Mouse (Mus musculus) activated CD4-positive, CD25-positive, alpha-beta regulatory T cell, adult 4 months (primary cell): Measurements from ENCODE around the gene Serpinb6a. TPM values are rescaled to one million over a fixed set of nuclear protein-coding genes. Genes with fewer than 3 reads are reported as not detected.

Source experiments
- ATAC-seq: one replicate; pipeline ENCODE4 v1.8.0; 2017
- polyA plus RNA-seq, 2 experiments: library from polyadenylated mRNA; unstranded; fragments of 100-300 nt; shearing (Covaris generic); gene quantifications; one replicate each; pipeline ENCODE4 v1.2.1; 2017

Serpinb6a gene
- polyA plus RNA-seq = 10 to 100 TPM; 36.4 to 41.2 TPM

DNA sequence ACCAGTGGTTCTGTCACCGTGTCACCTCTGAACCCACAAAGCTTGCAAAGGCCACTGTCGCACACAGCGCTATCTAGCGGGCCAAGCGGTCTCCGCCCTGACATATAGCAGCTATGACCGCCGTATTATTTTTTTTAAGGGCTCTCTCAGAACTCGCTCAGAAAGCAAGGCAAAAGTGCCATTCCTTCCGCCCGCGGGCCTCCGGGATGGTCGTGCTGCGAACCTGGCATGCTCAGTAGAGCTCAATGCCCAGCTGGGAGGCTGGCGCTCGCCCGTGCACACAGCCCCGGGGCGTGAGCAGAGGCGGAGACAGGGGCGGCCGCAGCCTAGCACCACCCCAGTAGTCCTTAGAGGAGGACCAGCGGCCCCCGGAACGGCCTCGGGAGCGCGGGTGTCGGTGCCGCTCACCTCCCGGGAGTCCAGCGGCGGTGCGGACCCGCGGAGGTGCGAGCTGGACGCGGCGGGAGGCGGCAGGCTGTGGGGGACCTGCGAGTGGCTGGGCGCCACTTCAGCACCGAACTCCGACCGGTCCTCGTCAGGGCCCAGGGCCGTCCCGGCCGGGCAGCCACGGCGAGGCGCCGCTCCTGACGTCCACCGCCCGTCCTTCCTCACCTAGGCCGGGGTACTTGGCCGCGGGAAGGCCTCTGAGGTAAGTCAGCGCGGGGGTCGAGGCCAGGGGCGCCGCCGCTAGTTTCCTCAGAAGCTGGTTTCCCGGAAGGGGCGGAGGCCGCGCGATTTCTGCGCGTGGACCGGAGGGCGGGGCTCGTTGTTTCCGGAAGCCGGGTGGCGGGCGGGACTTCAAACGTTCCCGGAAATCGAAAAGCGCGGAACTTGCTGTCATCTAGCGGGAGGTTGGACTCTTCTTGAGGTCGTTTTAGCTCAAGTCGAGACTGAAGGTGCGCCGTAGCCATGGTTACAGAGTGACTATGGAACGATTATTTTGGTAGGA is at the start of gene Serpinb6a, which contains the start of gene Ripk1:
Gene Serpinb6a, minus strand, starts transcription at position 737 of the 949 bp plus-strand sequence.
Gene Ripk1, plus strand, starts transcription at position 306 of the 949 bp plus-strand sequence.
- ATAC-seq = peak; percentile 90

DNA sequence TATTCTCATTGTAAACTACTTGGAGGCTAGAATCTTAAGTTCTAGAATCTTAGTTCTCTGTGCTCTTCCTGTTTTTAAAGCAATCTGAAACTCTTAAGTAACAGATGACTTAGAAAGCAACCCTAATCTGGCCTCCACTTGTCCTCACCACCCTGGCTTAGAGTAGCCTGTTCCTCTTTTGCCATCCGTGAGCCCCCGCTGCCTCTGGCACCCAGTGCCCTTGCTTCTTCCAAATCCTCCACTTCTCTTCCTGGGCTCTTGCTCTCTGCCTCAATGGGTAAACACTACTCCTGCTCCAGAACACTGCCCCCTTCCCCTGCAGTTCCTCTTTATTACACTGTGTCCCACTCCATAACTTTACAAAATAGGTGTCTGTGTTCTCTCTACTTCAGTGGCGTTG is 49.1 kb upstream of the Serpinb6a start:
- no peak for ATAC-seq

DNA sequence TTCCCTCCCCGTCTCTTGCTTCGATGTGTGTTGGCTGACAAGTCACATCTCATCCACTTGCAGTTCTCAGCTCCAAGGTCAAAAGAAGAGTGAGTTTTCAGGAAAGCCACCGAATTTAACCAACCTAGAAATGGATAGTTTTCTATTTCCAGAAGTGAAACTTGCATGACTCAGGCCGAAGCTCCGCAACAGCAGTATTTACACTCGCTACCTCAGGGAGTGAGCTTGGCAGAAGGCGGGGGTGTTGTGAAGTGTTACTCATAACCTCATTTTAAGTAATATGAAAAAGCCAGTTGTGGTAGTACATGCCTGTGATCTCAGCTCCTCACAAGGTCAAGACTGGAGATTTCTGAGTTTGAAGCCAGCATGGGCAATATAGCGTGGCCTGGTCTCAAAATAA is 47.9 kb upstream of the Serpinb6a start:
- no peak for ATAC-seq

DNA sequence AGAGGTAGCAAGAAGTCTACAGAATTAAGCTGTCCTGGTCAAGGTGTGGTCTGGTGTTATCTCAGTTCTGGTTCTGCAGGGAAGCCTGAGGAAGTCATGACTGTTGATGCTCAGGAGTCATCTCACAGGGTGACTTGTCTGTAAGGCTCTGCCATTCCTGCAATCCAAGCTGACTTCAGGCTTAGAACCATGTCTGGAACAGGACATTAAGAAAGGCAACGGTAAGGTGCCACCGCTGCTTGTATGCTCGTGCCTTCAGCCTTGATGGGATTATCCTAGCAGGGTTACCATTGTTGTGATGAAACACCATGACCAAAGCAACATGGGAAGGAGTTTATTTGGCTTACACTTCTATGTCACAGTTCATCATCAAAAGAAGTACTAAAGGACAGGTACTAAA is 44.9 kb upstream of the Serpinb6a start:
- ATAC-seq = no peak

DNA sequence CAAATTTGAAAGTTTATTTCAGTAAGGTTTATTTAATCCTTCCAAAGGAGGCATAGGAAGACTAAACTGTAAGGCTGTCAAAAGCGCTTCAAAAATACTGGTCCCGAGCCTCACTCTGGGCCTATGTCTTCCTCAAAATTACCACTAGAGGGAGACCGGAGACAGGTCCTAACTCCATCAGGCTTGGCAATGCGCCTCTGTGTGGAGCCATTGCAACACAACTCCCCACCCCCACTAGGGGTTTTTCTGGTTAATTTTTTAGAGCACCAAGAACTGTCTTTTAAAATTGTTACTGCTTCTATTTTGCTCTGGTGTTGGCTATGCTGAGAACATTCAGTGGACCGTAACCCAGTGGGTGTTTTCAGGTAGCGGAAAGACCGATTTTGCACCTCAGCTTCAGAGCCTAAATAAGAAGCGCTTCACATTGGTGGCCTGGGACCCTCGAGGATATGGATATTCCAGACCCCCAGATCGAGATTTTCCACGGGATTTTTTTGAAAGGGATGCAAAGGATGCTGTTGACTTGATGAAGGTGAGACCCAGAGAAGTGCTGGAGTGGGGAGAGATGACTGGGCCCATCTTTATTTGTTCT is 43.9 kb upstream of the Serpinb6a start:
- peak; percentile 99 for ATAC-seq

DNA sequence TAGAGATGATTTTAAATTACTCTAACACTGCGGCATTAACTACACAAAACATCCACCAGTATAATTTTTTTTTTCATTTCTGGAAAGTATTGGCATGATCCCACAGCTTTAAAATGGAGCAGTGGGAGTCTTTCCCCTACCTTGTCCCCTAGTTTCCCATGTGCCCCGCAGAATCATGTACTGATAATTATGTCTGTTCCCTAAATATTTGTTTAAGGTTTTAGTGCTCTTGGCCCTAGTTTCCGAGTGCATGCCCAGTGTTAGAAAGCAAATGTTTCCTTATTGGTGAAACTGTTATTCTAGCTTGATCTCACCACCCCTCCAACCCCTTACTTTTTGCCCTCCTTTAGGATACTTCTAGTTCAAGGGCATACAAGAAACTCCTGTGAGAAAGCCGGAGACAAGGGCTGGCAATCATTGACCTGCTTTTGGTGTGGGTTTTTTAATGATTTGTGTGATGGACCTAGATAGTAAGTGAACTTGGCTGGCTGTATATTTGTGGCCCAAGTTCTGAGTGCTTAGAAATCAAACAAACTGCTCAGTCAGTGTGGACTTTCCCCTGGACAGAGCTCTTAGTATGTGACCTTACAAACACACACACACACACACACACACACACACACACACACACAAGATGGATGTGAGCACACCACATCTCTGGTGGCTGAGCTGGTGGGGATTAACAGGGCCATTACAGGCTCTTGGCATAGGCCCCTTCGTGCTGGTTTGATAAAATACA is 43.1 kb upstream of the Serpinb6a start:
- ATAC-seq = no peak

DNA sequence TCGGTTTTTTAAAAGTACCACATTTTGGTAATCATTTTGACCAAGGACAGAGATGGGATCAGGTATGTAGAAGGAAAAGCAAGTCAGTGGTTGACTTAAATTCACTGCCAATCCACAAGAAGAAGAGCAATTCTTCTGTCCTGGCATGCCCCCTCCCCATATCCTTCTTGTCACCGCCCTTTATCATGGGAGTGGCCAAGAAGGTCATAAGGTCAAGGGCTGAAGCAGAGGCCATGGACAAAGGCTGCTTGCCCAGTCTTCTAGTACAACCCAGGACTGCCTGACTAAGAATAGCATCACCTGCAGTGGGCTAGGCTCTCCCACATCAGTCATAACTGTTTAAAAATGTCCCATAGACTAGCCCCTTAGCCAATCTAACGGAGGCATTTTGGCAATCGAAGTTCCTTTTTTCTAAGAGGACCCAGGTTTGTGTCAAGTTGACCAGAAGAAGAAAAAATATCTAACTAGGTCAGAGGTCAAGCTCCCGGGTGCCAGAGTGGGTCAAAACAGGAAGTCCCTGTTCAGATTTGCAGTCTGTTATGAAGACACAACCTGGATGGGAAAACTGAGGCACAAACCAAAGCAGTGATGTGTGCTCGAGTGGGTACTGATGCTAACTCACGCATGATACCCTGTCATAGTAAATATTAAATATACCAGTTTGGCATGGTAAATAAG is 41.3 kb upstream of the Serpinb6a start:
- no peak for ATAC-seq

DNA sequence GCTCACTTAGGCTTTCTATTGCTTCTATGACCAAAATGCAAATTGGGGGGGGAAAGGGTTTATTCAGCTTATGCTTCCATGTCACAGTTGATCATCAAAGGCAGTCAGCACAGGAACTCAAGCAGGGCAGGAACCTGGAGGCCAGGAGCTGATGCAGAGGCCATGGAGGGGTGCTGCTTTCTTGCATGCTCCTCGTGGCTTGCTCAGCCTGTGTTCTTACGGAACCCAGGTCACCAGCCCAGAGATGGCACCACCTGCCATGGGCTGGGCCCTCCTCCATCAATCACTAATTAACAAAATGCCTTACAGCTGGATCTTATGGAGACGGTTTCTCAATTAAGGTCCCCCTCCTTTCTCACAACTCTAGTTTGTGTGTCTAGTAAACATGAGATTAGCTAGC is 37.5 kb upstream of the Serpinb6a start:
- no peak for ATAC-seq

DNA sequence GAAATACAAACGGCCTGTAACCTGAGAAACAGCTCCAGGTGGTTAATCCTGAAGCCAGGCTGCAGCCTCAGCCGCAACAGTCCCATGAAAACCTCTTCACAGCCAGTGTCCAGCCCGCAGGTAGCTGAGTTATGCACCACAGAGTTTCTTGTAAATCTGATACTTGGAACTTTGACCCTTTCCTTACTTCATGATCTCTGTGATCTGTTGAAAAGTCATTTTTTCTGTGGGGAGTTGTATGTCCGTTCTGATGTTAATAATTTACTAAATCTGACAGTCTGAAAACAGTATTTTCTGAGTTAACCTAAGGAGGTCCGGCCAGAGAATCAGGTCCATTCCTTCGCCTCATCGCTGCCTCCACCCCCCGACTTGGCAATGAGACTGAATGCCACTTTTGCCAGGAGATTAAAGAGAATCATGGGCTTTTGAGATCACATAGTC is 36.3 kb upstream of the Serpinb6a start:
- ATAC-seq = no peak

DNA sequence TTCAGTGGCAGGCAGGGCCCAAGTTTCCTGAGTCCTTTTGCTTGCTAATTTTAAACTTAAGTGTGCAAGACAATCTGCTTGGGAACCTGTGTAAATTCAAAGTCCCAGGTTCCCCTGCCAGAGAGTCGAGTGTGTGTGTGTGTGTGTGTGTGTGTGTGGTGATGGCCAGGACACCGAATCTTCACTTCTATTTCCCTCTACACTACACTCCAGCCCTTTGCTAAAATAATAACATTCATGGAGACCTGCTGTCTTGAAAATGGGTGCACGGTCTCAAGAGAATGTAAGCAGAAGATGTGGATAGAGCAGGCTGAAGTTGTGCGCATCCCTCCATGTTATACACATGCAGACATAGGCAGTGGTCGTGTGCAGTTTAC is 35.5 kb upstream of the Serpinb6a start:
- ATAC-seq = no peak

DNA sequence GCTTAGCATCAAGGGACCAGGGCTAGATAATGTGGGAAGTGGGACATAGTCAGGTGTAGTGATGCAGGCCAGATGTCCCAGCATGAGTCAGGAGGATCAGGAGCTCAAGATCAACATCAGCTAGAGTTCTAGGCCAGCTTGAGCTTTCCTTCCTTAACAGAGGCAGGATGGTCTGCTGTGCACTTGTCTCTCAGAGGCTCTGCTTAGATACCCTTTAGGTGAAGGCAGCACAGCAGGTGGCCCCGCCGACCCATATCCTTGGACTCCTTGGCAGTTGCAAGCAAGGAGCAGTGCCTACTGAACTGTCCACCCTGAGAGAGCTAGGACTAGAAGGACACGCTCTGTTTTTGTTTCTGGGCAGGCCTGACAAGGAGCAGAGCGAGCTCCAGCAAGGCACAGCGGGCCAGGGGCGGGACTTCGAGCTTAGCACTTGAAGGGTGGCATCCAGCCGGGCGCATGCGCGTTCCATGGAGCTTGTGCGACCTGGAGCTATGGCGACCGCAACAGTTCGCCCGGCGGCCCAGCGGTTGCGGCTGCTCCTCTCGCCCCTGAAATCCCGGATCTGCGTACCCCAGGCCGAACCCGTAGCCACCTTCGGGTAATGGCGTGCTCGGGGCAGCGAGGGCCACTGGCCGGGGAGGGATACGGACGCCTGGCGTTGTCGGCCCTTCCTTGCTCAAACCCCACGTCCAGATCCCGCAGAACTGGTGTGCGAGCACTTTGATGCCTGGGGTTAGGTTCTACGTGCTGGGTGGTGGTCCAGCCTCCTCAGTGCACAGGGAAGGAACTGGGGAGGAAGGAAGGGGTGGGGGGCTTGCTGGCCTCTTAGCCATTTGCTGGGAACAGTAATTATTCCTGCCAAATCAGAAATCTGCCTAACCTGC is 34.8 kb upstream of the Serpinb6a start, which contains the start of gene Bphl:
Gene Bphl, plus strand, starts transcription at position 426 of the 884 bp plus-strand sequence.
- ATAC-seq = peak; percentile 99

DNA sequence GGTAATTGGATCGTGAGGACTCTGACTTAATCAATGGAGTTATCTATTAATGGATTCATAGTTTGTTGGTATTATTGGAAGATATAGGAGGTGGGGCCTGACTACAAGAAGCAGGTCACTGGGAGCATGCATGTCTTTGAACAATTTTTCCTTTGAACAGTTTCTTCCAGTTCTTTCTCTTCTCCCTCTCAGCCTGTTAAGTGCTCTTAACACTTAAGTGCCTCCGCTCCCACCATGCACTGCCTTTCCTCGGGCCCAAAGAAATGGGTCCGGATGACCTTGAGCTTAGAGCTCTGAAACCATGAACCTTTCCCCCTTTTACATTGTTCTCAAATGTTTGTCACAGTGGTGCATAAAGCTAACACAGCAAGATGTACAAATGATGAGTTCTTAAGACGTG is 34.1 kb upstream of the Serpinb6a start:
- no peak for ATAC-seq

DNA sequence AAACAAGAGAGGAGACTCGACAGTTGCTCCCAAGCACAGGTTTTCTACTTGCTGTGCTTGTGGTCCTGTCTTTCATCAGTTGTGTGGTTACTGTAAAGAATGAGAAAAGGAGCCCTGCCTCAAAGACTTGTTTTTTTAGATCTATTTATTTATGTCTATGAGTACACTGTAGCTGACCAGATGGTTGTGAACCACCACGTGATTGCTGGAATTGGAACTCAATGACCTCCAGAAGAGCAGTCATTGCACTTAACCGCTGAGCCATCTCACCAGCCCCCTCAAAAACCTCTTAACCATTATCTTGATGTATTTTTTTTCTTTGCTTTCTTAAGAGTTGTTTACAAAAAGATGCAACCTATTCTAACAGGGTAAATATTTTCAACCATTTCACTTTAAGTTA is 32.8 kb upstream of the Serpinb6a start:
- ATAC-seq = no peak

DNA sequence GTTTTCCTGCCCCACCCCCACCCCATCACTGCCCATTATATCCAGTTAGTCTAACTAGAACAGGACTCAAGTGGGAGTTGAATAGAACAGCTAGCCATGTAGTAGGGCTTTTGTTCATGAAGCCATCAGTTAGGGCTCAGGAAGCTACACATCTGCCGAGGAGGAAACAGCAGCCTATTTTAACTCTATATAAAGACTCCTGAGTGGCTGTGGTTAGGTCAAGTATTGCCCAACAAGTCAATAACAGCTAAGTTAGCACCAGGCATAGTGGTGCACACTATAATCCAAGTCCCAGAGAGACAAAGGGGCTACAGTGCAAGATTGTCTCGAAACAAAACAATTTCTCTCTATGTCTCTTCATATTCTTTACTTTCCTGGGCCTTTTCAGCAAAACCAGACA is 29.4 kb upstream of the Serpinb6a start:
- no peak for ATAC-seq

DNA sequence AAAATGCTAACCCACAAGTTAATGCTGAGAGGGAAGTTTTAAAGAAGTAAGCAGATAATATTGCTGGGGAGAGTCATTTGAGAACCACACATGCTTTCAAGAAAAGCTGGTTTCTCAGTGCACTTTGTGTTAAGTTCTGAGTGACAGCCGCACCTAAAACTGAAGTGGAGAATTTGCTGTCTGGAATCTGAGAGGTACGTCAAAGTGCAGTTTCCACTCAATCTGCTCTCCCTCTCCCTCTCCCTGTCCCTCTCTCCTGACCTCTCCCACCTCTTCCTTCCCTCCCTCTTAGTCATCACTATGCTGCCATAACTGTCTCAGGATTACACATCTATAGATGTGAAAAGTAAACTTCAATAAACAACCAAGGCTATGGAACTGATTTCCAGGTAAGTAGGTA is 19.4 kb upstream of the Serpinb6a start:
- ATAC-seq = no peak

DNA sequence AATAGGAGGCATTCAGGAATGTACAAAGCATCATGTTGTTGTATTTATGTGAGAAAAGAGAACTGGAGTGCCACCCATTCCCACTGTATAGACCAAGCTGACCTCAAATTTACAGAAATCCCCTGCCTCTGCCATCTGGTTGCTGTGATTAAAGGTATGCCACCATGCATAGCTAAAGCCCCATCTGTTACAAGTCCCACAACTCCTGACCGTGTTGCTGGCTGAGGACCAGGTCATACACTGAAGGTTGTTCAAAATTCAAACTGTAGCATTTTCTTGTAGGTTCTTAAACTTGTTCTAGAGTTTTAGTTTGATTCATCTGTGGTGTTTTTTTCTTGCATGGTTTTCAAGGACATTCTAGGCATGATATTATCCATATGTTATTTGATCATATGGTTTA is 15.9 kb upstream of the Serpinb6a start:
- ATAC-seq = no peak

DNA sequence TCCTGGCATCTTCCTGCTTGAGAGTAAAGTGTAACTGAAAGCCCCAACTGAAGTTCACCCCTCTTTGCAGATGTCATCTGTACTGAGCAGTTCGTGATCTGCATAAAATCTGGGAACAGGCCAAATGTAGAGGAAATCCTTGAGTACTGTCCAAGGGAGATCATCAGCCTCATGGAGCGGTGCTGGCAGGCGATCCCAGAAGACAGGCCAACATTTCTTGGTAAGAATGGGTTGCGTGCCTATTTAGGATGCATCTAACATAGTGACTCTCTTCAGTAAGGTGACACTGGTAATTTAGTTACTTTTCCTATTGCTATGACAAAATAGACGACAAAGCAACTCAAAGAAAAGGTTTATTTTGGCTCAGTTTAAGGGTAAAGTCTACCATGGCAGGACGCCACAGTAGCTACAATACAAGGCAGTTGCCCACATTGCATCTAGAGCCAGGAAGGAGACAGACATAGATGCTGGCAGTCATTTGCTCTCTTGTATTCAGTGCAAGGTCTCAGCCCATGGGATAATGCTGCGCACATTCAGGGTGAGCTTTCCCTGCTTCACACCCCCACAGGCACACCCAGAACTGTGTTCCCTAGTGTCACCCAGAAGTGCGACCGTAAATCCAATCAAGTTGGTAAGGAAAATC is 14.5 kb upstream of the Serpinb6a start:
- ATAC-seq = no peak

DNA sequence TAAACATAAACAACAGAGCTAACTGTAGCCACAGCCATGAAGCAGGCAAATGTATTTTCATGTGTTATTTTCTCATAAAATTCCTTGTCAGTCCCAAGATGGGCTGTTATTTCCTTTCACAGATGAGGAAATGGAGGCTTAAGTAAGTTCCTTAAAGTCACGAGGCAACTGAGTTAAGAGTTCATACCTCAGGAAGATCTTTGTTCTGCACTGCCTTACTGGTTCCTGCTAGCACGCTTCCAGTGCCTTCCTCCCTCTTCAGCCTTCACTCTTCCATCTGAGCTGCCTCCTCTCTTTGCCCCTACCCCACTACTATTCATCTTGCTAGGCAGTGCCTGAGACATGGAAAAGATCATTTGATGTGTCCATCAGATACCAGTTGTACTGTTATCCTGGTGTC is 4.6 kb upstream of the Serpinb6a start:
- no peak for ATAC-seq

DNA sequence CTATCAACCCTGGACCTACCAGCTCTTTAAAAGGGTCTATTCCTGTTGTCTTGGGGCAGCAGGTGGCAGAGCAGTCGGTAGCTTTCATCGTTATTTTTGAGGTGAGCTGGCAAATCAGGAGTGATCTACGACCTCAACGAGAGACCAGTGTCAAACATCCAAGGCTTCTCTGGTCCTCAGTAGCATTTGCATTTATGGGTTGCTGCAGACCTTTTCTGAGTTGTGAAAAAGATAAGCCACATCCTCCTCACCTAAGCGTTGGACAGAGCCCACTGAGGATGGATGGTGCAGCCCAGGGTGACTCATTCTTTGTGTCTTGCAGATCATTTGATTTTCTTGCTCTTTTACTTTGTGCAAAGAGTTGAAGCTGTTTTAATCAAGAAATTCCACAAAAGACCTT is 464 bp upstream of the Serpinb6a start:
- ATAC-seq = peak; percentile 35

DNA sequence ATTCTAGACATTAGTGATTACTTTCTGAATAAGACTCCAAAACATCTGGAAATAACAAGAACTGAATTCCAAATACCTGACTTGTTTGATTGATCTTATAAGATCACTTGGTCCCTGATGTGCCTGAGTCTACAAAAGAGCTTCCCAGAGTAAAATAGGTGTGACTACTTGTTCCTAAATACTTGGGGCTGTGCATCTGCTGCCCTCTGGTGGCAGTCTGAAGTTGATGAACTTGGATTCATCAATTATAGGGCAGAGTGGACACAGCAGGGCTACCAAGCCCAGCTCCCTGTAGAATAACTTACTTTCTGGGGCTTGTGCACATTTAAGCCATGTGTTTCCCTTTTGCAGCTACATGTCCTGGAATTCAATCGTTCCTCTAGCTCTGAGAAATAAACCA is 7.4 kb downstream of the Serpinb6a start:
- ATAC-seq = peak; percentile 78

DNA sequence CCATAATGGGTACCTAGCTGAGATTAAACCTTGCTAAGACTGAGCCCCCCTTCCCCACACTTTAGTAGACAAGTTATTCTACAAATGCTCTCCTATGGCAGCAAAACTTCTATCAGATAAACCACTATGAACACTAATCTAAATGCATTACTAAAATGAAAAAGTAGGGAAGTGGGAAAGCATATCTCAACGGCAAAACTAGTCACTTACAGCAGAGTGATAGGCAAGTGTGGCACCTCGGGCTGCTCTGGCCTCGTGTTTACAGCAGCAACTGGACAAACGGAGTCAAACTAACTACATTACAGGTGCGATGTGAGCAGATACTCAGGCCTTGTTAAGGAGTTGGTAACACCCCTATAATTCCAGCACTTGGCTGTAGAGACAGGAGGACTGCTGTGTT is 13.0 kb downstream of the Serpinb6a start:
- ATAC-seq = no peak
